Mouse (Mus musculus) forebrain, postnatal 0 days (tissue): Measurements from ENCODE around the gene Rdh16f2. TPM values are rescaled to one million over a fixed set of nuclear protein-coding genes. Genes with fewer than 3 reads are reported as not detected.
"Not testable (repeated sequence)": the region's sequence is repeated elsewhere in the genome, so short reads cannot be mapped to it uniquely, and the experiment has no call there.

Experiments
- ATAC-seq: fragments of 200-750 bp; cut with Nextera tagmentation; 2 replicates; pipeline ENCODE4 v1.8.0; 2017; ENCODE audit warnings: mild to moderate bottlenecking, moderate library complexity
- DNase-seq: peaks from one replicate; pipeline ENCODE4 v3.0.0-alpha.2; 2015
- H3K27ac ChIP-seq: fragments of 300-500 bp; sonication (generic); 2 replicates; pipeline ENCODE4 v1.5.1; 2014; ENCODE audit warnings: low read depth, mild to moderate bottlenecking, antibody characterized with exemption, low read length, moderate library complexity, mixed read lengths
- H3K27me3 ChIP-seq: fragments of 300-500 bp; sonication (generic); 2 replicates; pipeline ENCODE4 v1.6.1; 2014; ENCODE audit warnings: mild to moderate bottlenecking, low read length, mixed read lengths; ENCODE audit not compliant: insufficient read depth
- H3K36me3 ChIP-seq: fragments of 300-500 bp; sonication (generic); 2 replicates; pipeline ENCODE4 v1.6.1; 2014; ENCODE audit warnings: mild to moderate bottlenecking, moderate library complexity; ENCODE audit not compliant: insufficient read depth
- H3K4me1 ChIP-seq: fragments of 300-500 bp; sonication (generic); 2 replicates; pipeline ENCODE4 v1.6.1; 2014; ENCODE audit warnings: antibody characterized with exemption; ENCODE audit not compliant: insufficient read depth
- H3K4me2 ChIP-seq: fragments of 300-500 bp; sonication (generic); 2 replicates; pipeline ENCODE4 v1.6.1; 2014; ENCODE audit warnings: low read depth, mild to moderate bottlenecking, moderate library complexity
- H3K4me3 ChIP-seq: fragments of 300-500 bp; sonication (generic); 2 replicates; pipeline ENCODE4 v1.5.1; 2014; ENCODE audit warnings: low read depth, low read length, mixed read lengths
- H3K9ac ChIP-seq: fragments of 300-500 bp; sonication (generic); 2 replicates; pipeline ENCODE4 v1.6.1; 2014; ENCODE audit warnings: mild to moderate bottlenecking
- H3K9me3 ChIP-seq: fragments of 300-500 bp; sonication (generic); 2 replicates; pipeline ENCODE4 v1.6.1; 2016; ENCODE audit warnings: low read length
- CTCF ChIP-seq: sonication (generic); IDR thresholded peaks from 2 replicates; pipeline ENCODE4 v1.5.1; 2016; ENCODE audit warnings: antibody characterized with exemption, control low read depth, low read depth
- WGBS: fragments of 180-500 bp; shearing (Covaris S2); extraction: QIAGEN DNeasy Blood & Tissue Kit; methylation state at CpG from one replicate; pipeline ENCODE4 v1.1.7; 2014; 5-methylcytosine and 5-hydroxymethylcytosine counted together
- polyA plus RNA-seq: library from polyadenylated mRNA; unstranded; fragments of >200 nt; fragmentation: Nextera tagmentation; extraction: Ambion mirVana; gene quantifications from 2 replicates; pipeline ENCODE4 v1.2.1, GENCODE M21; 2015
- total RNA-seq: library from RNA; depleted of rRNA; stranded (reverse); fragments of >200 nt; gene quantifications from 2 replicates; pipeline ENCODE4 v1.2.3, GENCODE M21; 2014

The Rdh16f2 gene
- total and polyA plus RNA-seq, 2 experiments from 2014 or later = not detected

- no peak for DNase-seq
- TF ChIP-seq CTCF = no peak
- no peak overlapping the region for H3K4me2 ChIP-seq
- H3K4me1 ChIP-seq = no peaks in the 10 kb centered on the region
- H3K36me3 ChIP-seq = no peaks in the 10 kb centered on the region
- ATAC-seq = no peak
- no peaks in the 10 kb centered on the region for H3K9me3 ChIP-seq
- WGBS = 92% methylated on average over 1 of the region's 1 CpGs
- H3K4me3 ChIP-seq = no peak overlapping the region
- H3K27me3 ChIP-seq = no peaks in the 10 kb centered on the region
- H3K27ac ChIP-seq = no peak overlapping the region
- H3K9ac ChIP-seq = no peak overlapping the region
Observed at GRCm38 (mm10) chr10:127891481-127891880, 25.2 kb downstream of the Rdh16f2 start.

DNA sequence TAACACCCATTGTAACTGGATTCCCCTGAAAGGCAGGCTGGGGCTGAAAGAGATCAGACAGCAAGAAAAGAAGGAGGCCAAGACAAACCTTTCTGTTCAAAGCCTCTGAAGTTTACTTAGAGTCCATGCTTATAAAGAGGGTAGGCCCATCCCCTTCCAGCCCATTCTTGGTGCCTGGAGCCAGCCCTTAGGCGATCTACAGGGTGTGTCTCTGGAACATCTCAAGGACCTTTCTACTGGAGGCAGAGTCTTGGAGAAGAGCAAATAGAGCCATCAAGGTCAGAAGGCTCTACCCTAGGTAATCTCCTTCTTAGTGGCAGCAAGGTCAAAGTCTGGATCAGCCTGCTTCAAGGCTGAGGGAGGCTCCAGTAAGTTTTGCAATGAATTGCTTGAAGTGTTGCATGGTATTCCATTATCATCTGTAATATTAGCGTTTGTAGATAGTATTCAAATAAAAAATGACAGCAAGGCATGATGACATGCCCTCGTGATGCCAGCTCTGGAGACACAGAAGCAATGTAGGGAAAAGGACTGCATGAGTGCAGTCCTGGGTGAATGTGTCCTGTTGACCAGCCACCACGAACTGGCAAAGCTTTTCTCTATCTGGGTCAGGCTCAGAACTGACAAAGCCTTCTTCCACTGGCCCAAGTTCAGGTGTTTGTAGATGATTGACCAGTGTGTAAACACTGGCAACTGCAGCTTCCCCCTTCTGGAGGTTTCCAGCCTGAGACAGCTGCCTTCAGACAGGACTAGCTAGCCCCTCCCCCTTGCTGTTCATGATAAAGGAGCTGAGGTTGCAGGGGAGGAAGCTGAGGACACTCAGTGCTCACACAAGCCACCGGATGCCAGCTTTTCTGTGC, 27.1 kb downstream of the Rdh16f2 start:
- ATAC-seq, H3K27ac ChIP-seq, H3K4me2 ChIP-seq, DNase-seq, H3K36me3 ChIP-seq, H3K9me3 ChIP-seq, H3K4me1 ChIP-seq, H3K9ac ChIP-seq, H3K4me3 ChIP-seq, H3K27me3 ChIP-seq: not testable (repeated sequence)
- 67% methylated on average over 5 of the region's 5 CpGs for WGBS

DNA sequence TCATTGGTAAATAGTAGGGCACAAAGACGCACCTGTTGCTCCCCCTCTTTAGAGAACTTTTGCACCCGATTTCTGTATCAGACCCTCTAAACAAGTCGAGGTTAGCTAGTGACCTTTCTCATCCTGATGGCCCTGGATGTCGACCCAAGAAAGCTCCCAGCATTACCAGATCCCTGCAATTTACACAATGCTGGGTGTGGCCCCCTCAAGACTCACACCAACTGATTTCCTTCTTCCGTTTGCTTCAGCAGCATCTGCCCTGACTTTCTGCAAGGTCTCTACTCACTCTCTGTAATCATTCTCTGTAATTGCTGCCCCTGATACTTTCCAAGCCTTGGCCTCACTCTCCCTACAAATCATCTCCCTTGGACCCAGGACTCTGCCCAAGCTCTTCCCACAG, 30.4 kb downstream of the Rdh16f2 start:
- DNase-seq (no peak), ATAC-seq (no peak)
- H3K27ac ChIP-seq = no peak overlapping the region
- 76% methylated on average over 5 of the region's 5 CpGs for WGBS
- no peaks in the 10 kb centered on the region for H3K27me3 ChIP-seq
- H3K4me3 ChIP-seq = no peak overlapping the region
- H3K4me2 ChIP-seq = no peak overlapping the region
- H3K9ac ChIP-seq = no peak overlapping the region
- no peaks in the 10 kb centered on the region for H3K9me3 ChIP-seq
- TF ChIP-seq CTCF = no peak
- H3K4me1 ChIP-seq = no peaks in the 10 kb centered on the region
- H3K36me3 ChIP-seq = no peaks in the 10 kb centered on the region

- Histone ChIP-seq H3K9me3 (no peaks in the 10 kb centered on the region), H3K4me3 (no peak overlapping the region), H3K36me3 (no peaks in the 10 kb centered on the region), H3K4me2 (no peak overlapping the region), H3K4me1 (no peaks in the 10 kb centered on the region), H3K27ac (no peak overlapping the region), H3K27me3 (no peaks in the 10 kb centered on the region), H3K9ac (no peak overlapping the region)
- TF ChIP-seq CTCF = no peak
- no peak for ATAC-seq
- 92% methylated on average over 3 of the region's 3 CpGs for WGBS
- DNase-seq = no peak
Observed at GRCm38 (mm10) chr10:127897506-127897905, 31.2 kb downstream of the Rdh16f2 start.

GRCm38 (mm10) chr10:127898218-127898617, 31.9 kb downstream of the Rdh16f2 start, which contains the start of gene Sdr9c7:
Gene Sdr9c7, plus strand, starts transcription at chr10:127898518.
- Histone ChIP-seq H3K4me3 (no peak within 1 kb of the TSS), H3K9me3 (no peaks in the 10 kb centered on the region), H3K27me3 (no peaks in the 10 kb centered on the region), H3K36me3 (no peaks in the 10 kb centered on the region), H3K4me2 (no peak within 1 kb of the TSS), H3K4me1 (no peaks in the 10 kb centered on the region), H3K9ac (no peak within 1 kb of the TSS), H3K27ac (no peak within 1 kb of the TSS)
- DNase-seq (no peak), ATAC-seq (no peak)
- WGBS = 82% methylated on average over 2 of the region's 2 CpGs
- TF ChIP-seq CTCF = no peak

GRCm38 (mm10) chr10:127899783-127900182, 33.5 kb downstream of the Rdh16f2 start:
- DNase-seq (no peak), ATAC-seq (no peak)
- Histone ChIP-seq H3K27ac (no peak overlapping the region), H3K9ac (no peak overlapping the region), H3K4me3 (no peak overlapping the region), H3K9me3 (no peaks in the 10 kb centered on the region), H3K27me3 (no peaks in the 10 kb centered on the region), H3K4me2 (no peak overlapping the region), H3K4me1 (no peaks in the 10 kb centered on the region), H3K36me3 (no peaks in the 10 kb centered on the region)
- 70% methylated on average over 5 of the region's 5 CpGs for WGBS
- TF ChIP-seq CTCF = no peak

DNA sequence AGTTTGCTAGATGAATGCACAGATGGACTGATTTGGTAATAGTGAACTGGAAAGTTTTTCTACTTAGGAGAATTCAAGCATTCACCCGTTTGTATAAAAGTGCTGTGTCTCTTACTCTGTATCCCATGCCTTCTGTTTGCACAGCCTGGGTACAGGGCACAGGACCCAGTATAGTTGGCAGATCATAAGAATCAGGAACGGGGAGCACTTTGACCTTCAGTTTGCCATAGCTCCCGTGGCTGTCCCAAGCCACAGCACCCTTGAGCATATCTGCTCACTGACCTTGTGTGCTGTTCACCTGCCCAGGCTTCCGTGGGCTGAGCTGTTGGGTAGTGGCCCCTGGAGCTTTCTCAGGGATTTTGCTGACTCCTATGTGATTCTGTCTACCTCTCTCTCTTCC, 35.5 kb downstream of the Rdh16f2 start:
- no peak overlapping the region for H3K4me2 ChIP-seq
- DNase-seq = no peak
- no peaks in the 10 kb centered on the region for H3K27me3 ChIP-seq
- H3K36me3 ChIP-seq = no peaks in the 10 kb centered on the region
- H3K9me3 ChIP-seq = no peaks in the 10 kb centered on the region
- H3K4me1 ChIP-seq = no peaks in the 10 kb centered on the region
- no peak for TF ChIP-seq CTCF
- no peak overlapping the region for H3K27ac ChIP-seq
- no peak for ATAC-seq
- no peak overlapping the region for H3K9ac ChIP-seq
- 81% methylated on average over 4 of the region's 4 CpGs for WGBS
- H3K4me3 ChIP-seq = no peak overlapping the region
